Mouse (Mus musculus): ENCODE measurements around the gene Megf11.

GRCm38 (mm10) chr9:64605735-64606349 is 220.4 kb downstream of the Megf11 start:
- TF ChIP-seq TCF3 (IDR thresholded peaks at IDR 0.05; ENCODE audit: insufficient read length, low read depth) (no peak), POLR2A (IDR thresholded peaks at IDR 0.05; ENCODE audit: insufficient read length, low read depth) (no peak), TCF12 (IDR thresholded peaks at IDR 0.05; ENCODE audit: insufficient read depth, poor library complexity, severe bottlenecking) (no peak), USF1 (IDR thresholded peaks at IDR 0.05; ENCODE audit: low read depth) (no peak), E2F4 (IDR thresholded peaks at IDR 0.05; ENCODE audit: insufficient read depth) (no peak), POLR2AphosphoS2 (IDR thresholded peaks at IDR 0.05; ENCODE audit: insufficient read length, low read depth) (no peak), MYOG (IDR thresholded peaks at IDR 0.05; ENCODE audit: control insufficient read depth in 1 of 3, insufficient read depth in 1 of 3, insufficient read length in 2 of 3, low read depth in 2 of 3) (no peak), MAX (IDR thresholded peaks at IDR 0.05; ENCODE audit: low read depth) (no peak)

All from myocyte (in vitro differentiated cells).